Mouse (Mus musculus) kidney, postnatal 36 days (tissue): ENCODE results near the gene Arhgap10.
A peak's percentile ranks its signal among the peaks of the same experiment; 100 is the strongest.

Experiments
- DNase-seq, 2 experiments: peaks; one replicate each; pipeline ENCODE4 v3.0.0; 2021 to 2022; ENCODE audit warnings: mixed read lengths in 2 of 2

Arhgap10 gene

GRCm38 (mm10) chr8:77275571-77275970 is 242.2 kb downstream of the Arhgap10 start:
- peak in 1 of 2 experiments; percentile 6 for DNase-seq

GRCm38 (mm10) chr8:77272136-77272535 is 245.6 kb downstream of the Arhgap10 start:
- DNase-seq: no peak

- DNase-seq: peak; percentile 76 to 84
Observed at GRCm38 (mm10) chr8:77267941-77268405, 249.8 kb downstream of the Arhgap10 start.

- DNase-seq: no peak
Observed at GRCm38 (mm10) chr8:77262216-77263009, 255.3 kb downstream of the Arhgap10 start.

- DNase-seq: peak in 1 of 2 experiments; percentile 20
Observed at GRCm38 (mm10) chr8:77261215-77261614, 256.5 kb downstream of the Arhgap10 start.

- no peak for DNase-seq
Observed at GRCm38 (mm10) chr8:77257085-77257451, 260.7 kb downstream of the Arhgap10 start.

- DNase-seq: no peak
Observed at GRCm38 (mm10) chr8:77256450-77257084, 261.2 kb downstream of the Arhgap10 start.

- peak; percentile 46 to 56 for DNase-seq
Observed at GRCm38 (mm10) chr8:77254466-77254865, 263.3 kb downstream of the Arhgap10 start.

- DNase-seq: no peak
Observed at GRCm38 (mm10) chr8:77251134-77251533, 266.6 kb downstream of the Arhgap10 start.

- DNase-seq: no peak
Observed at GRCm38 (mm10) chr8:77250094-77250493, 267.7 kb downstream of the Arhgap10 start.

- DNase-seq: no peak
Observed at GRCm38 (mm10) chr8:77241381-77241780, 276.4 kb downstream of the Arhgap10 start.

GRCm38 (mm10) chr8:77239462-77239861 is 278.3 kb downstream of the Arhgap10 start:
- no peak for DNase-seq

GRCm38 (mm10) chr8:77236701-77237100 is 281.1 kb downstream of the Arhgap10 start:
- DNase-seq: peak; percentile 54 to 69

- DNase-seq: peak in 1 of 2 experiments; percentile 7
Observed at GRCm38 (mm10) chr8:77232411-77232810, 285.3 kb downstream of the Arhgap10 start.

GRCm38 (mm10) chr8:77231834-77232233 is 285.9 kb downstream of the Arhgap10 start:
- DNase-seq: no peak

- no peak for DNase-seq
Observed at GRCm38 (mm10) chr8:77231211-77231610, 286.5 kb downstream of the Arhgap10 start.

- no peak for DNase-seq
Observed at GRCm38 (mm10) chr8:77228688-77229087, 289.1 kb downstream of the Arhgap10 start.

- no peak for DNase-seq
Observed at GRCm38 (mm10) chr8:77227742-77228141, 290.0 kb downstream of the Arhgap10 start.

- DNase-seq: no peak
Observed at GRCm38 (mm10) chr8:77223123-77223522, 294.6 kb downstream of the Arhgap10 start.

- DNase-seq: no peak
Observed at GRCm38 (mm10) chr8:77215191-77215590, 302.6 kb downstream of the Arhgap10 start.

GRCm38 (mm10) chr8:77214665-77215064 is 303.1 kb downstream of the Arhgap10 start:
- peak; percentile 16 to 18 for DNase-seq

GRCm38 (mm10) chr8:77213893-77214464 is 303.8 kb downstream of the Arhgap10 start:
- DNase-seq: no peak

- no peak for DNase-seq
Observed at GRCm38 (mm10) chr8:77209297-77209696, 308.5 kb downstream of the Arhgap10 start.
